ENCODE assay signal across 8 mouse cellular contexts in the genomic region with DNA sequence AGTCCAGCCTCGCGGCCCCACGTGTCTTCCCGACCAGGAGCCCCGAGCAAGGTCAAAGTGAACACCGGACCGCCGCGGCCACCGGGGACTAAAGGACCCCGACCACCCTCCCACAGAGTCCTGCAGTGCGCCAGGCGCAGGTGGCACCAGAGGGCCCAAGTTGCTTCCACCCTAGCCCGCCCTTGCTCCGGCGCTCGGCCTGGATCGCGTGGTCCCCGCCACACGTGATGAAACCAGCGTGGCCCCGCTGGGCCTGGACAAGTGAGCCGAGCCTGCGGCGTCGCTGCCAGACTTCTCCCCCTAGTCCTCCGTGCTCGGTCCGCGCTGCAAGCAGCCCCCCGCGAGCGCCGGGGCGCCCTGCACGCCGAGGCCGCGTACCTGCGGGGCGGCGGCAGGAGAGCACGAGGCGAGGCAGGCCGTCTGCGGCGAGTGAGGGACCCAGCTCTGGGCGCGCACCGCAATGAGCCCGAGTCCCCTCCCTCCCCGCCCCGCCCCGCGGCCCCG. TPM values are rescaled to one million over a fixed set of nuclear protein-coding genes. Genes with fewer than 3 reads are reported as not detected.
DNase-seq lines count a peak whose midpoint lies in the region; ATAC-seq and TF ChIP-seq lines count a peak whose summit lies in the region.

No protein-coding gene starts in this region.

- peak overlapping the region; percentile 94 for H3K9ac ChIP-seq in embryonic facial prominence, embryonic 14.5 days (ENCODE audit: low read depth, low read length)
- peak overlapping the region; percentile 93 for H3K9ac ChIP-seq in heart, embryonic 14.5 days (ENCODE audit: low read length)
- H3K9ac ChIP-seq in limb, embryonic 11.5 days (ENCODE audit: low read length): peak overlapping the region; percentile 93

- peak overlapping the region; percentile 99 for H3K4me3 ChIP-seq in E14TG2a.4 (replicated peaks; ENCODE audit: low read length)
- H3K4me3 ChIP-seq in embryonic facial prominence, embryonic 14.5 days (ENCODE audit: low read depth, low read length): peak overlapping the region; percentile 98
- H3K4me3 ChIP-seq in heart, embryonic 14.5 days (ENCODE audit: control insufficient read depth in 1 of 2, insufficient read depth in 1 of 2, low read depth in 1 of 2, low read length in 2 of 2): peak overlapping the region; percentile 92 to 95
- peak overlapping the region; percentile 97 for H3K4me3 ChIP-seq in limb, embryonic 11.5 days (ENCODE audit: low read depth, low read length)

- ATAC-seq in embryonic facial prominence, embryonic 14.5 days (ENCODE audit: low read depth): peak; percentile 60
- peak; percentile 32 for ATAC-seq in heart, embryonic 14.5 days (ENCODE audit: insufficient number of reproducible peaks, insufficient read depth, low FRiP score, low read depth)
- peak; percentile 61 for ATAC-seq in limb, embryonic 11.5 days (ENCODE audit: insufficient number of reproducible peaks, low FRiP score, low TSS enrichment, low read depth)
- ATAC-seq in monocyte, adult 5-6 weeks (replicated peaks; ENCODE audit: insufficient number of reproducible peaks, low FRiP score, low TSS enrichment, poor library complexity, severe bottlenecking): 0 out of 2 replicates have a peak, but pooled peaks have one; percentile 10

- WGBS in embryonic facial prominence, embryonic 14.5 days: 1% methylated on average over 14 of the region's 57 CpGs
- under 1% methylated on average over 47 of the region's 57 CpGs for WGBS in heart, embryonic 14.5 days
- 0% methylated on average over 29 of the region's 57 CpGs for WGBS in limb, embryonic 11.5 days

- no peaks in the 10 kb centered on the region for H3K9me3 ChIP-seq in E14TG2a.4 (ENCODE audit: low read length)
- 0 out of 2 replicates have a peak, but pooled peaks cover 4% of the 10 kb centered on the region for H3K9me3 ChIP-seq in embryonic facial prominence, embryonic 14.5 days (ENCODE audit: control insufficient read depth, low read length)
- no peaks in the 10 kb centered on the region for H3K9me3 ChIP-seq in heart, embryonic 14.5 days (ENCODE audit: control insufficient read depth, low read length)
- no peaks in the 10 kb centered on the region; the same call in 1 of the 2 replicates for H3K9me3 ChIP-seq in limb, embryonic 11.5 days (ENCODE audit: control insufficient read depth, low read length)

- H3K36me3 ChIP-seq in E14TG2a.4 (ENCODE audit: insufficient read depth, low read length): peaks cover 81% of the 10 kb centered on the region
- H3K36me3 ChIP-seq in embryonic facial prominence, embryonic 14.5 days (ENCODE audit: control insufficient read depth, insufficient read depth, low read length): peaks cover 52% of the 10 kb centered on the region
- peaks cover 66% of the 10 kb centered on the region for H3K36me3 ChIP-seq in heart, embryonic 14.5 days (ENCODE audit: control insufficient read depth, insufficient read depth, low read length)
- H3K36me3 ChIP-seq in limb, embryonic 11.5 days (ENCODE audit: control insufficient read depth, insufficient read depth, low read length): peaks cover 18% of the 10 kb centered on the region

- no peak for TF ChIP-seq CTCF in E14TG2a.4 (conservative IDR thresholded peaks at IDR 0.05; ENCODE audit: low read length)

- H3K27me3 ChIP-seq in E14TG2a.4 (ENCODE audit: insufficient read depth, low read length): no peaks in the 10 kb centered on the region
- H3K27me3 ChIP-seq in embryonic facial prominence, embryonic 14.5 days (replicated peaks; ENCODE audit: control insufficient read depth, insufficient read depth, low read length): no peaks in the 10 kb centered on the region
- H3K27me3 ChIP-seq in heart, embryonic 14.5 days (ENCODE audit: control insufficient read depth, insufficient read depth, low read length): no peaks in the 10 kb centered on the region
- H3K27me3 ChIP-seq in limb, embryonic 11.5 days (ENCODE audit: control insufficient read depth, insufficient read depth, low read length): no peaks in the 10 kb centered on the region

- DNase-seq in kidney, adult 11 months: peak; percentile 65
- DNase-seq in kidney, postnatal 14 days: no peak
- DNase-seq in embryonic facial prominence, embryonic 14.5 days (ENCODE audit: low spot score): peak; percentile 34
- no peak for DNase-seq in limb, embryonic 11.5 days (ENCODE audit: low spot score)
- DNase-seq in urinary bladder, adult 2 months (ENCODE audit: low spot score): no peak

- H3K4me2 ChIP-seq in embryonic facial prominence, embryonic 14.5 days (ENCODE audit: low read depth, low read length): peak overlapping the region; percentile 92
- peak overlapping the region; percentile 87 for H3K4me2 ChIP-seq in heart, embryonic 14.5 days (ENCODE audit: low read length)
- H3K4me2 ChIP-seq in limb, embryonic 11.5 days (ENCODE audit: low read depth, severe bottlenecking): peak overlapping the region; percentile 79

- peaks cover 66% of the 10 kb centered on the region for H3K4me1 ChIP-seq in E14TG2a.4 (replicated peaks; ENCODE audit: low read depth, low read length)
- H3K4me1 ChIP-seq in embryonic facial prominence, embryonic 14.5 days (ENCODE audit: control insufficient read depth, insufficient read depth, low read length): peaks cover 18% of the 10 kb centered on the region
- H3K4me1 ChIP-seq in heart, embryonic 14.5 days (ENCODE audit: control insufficient read depth in 2 of 2, insufficient read depth in 2 of 2, low read length in 2 of 2): peaks cover 4 to 30% of the 10 kb centered on the region in 2 experiments
- H3K4me1 ChIP-seq in limb, embryonic 11.5 days (ENCODE audit: control insufficient read depth, insufficient read depth, low read length): peaks cover 11% of the 10 kb centered on the region

- H3K27ac ChIP-seq in embryonic facial prominence, embryonic 14.5 days (replicated peaks; ENCODE audit: low read depth, low read length): peak overlapping the region; percentile 95
- peak overlapping the region; percentile 97 to 98 for H3K27ac ChIP-seq in heart, embryonic 14.5 days (replicated peaks in 1 of 2; ENCODE audit: control insufficient read depth in 1 of 2, insufficient read depth in 1 of 2, low read depth in 2 of 2, low read length in 2 of 2)
- H3K27ac ChIP-seq in limb, embryonic 11.5 days (replicated peaks; ENCODE audit: low read depth, low read length): peak overlapping the region; percentile 92

RNA-seq across cellular contexts. Expression of a gene that starts 0.5 kb away (rescaled TPM):
- 387 and 459 TPM in 2 replicates for polyA plus RNA-seq in embryonic facial prominence, embryonic 14.5 days (2014; fragmentation: Nextera tagmentation; extraction: Ambion mirVana)
- 334 and 337 TPM in 2 replicates for polyA plus RNA-seq in heart, embryonic 14.5 days (2014; fragmentation: Nextera tagmentation; extraction: Ambion mirVana)
- 605 and 608 TPM in 2 replicates for polyA plus RNA-seq in limb, embryonic 11.5 days (2014; fragmentation: Nextera tagmentation; extraction: Ambion mirVana)
- total RNA-seq in monocyte, adult 5-6 weeks (2017): 100 to 218 TPM (median 129 TPM) in 3 replicates
- polyA plus RNA-seq in urinary bladder, adult 2 months (2012; rRNA removed): 149 and 170 TPM in 2 replicates

RNA-seq across cellular contexts. Expression of a gene that starts 0.6 kb away (rescaled TPM):
- 298 and 311 TPM in 2 replicates for polyA plus RNA-seq in embryonic facial prominence, embryonic 14.5 days (2014; fragmentation: Nextera tagmentation; extraction: Ambion mirVana)
- 380 and 382 TPM in 2 replicates for polyA plus RNA-seq in heart, embryonic 14.5 days (2014; fragmentation: Nextera tagmentation; extraction: Ambion mirVana)
- 431 and 461 TPM in 2 replicates for polyA plus RNA-seq in limb, embryonic 11.5 days (2014; fragmentation: Nextera tagmentation; extraction: Ambion mirVana)
- 128 to 155 TPM (median 141 TPM) in 3 replicates for total RNA-seq in monocyte, adult 5-6 weeks (2017)
- polyA plus RNA-seq in urinary bladder, adult 2 months (2012; rRNA removed): 81.3 and 84.3 TPM in 2 replicates

RNA-seq across cellular contexts. Expression of a gene that starts 34.9 kb away (rescaled TPM):
- polyA plus RNA-seq in embryonic facial prominence, embryonic 14.5 days (2014; fragmentation: Nextera tagmentation; extraction: Ambion mirVana): 20.1 and 22.7 TPM in 2 replicates
- 18.8 and 21.4 TPM in 2 replicates for polyA plus RNA-seq in heart, embryonic 14.5 days (2014; fragmentation: Nextera tagmentation; extraction: Ambion mirVana)
- 21.2 and 23.7 TPM in 2 replicates for polyA plus RNA-seq in limb, embryonic 11.5 days (2014; fragmentation: Nextera tagmentation; extraction: Ambion mirVana)
- 71.7 to 116 TPM (median 73.4 TPM) in 3 replicates for total RNA-seq in monocyte, adult 5-6 weeks (2017)
- 63.1 and 78.4 TPM in 2 replicates for polyA plus RNA-seq in urinary bladder, adult 2 months (2012; rRNA removed)

RNA-seq across cellular contexts. Expression of a gene that starts 43.6 kb away (rescaled TPM):
- polyA plus RNA-seq in embryonic facial prominence, embryonic 14.5 days (2014; fragmentation: Nextera tagmentation; extraction: Ambion mirVana): 117 and 122 TPM in 2 replicates
- 121 and 122 TPM in 2 replicates for polyA plus RNA-seq in heart, embryonic 14.5 days (2014; fragmentation: Nextera tagmentation; extraction: Ambion mirVana)
- 149 and 155 TPM in 2 replicates for polyA plus RNA-seq in limb, embryonic 11.5 days (2014; fragmentation: Nextera tagmentation; extraction: Ambion mirVana)
- 68.1 to 119 TPM (median 87.3 TPM) in 3 replicates for total RNA-seq in monocyte, adult 5-6 weeks (2017)
- polyA plus RNA-seq in urinary bladder, adult 2 months (2012; rRNA removed): 47.7 and 50.7 TPM in 2 replicates

Comparison
In these comparisons a context has a peak if more than half of its experiments do, and no peak if none do; other contexts are left out.
1. DNase-seq: peak in kidney, adult 11 months (single experiment) and embryonic facial prominence, embryonic 14.5 days (single experiment); none in kidney, postnatal 14 days (single experiment), limb, embryonic 11.5 days (single experiment) and urinary bladder, adult 2 months (single experiment).
2. ATAC-seq: peak in every context shown above with its lines; median percentile 61 in limb, embryonic 11.5 days; 60 in embryonic facial prominence, embryonic 14.5 days; 32 in heart, embryonic 14.5 days; 10 in monocyte, adult 5-6 weeks.
3. Peak in every context shown above with its lines, with median percentiles within 50 percentile points of each other: H3K4me3 ChIP-seq, H3K27ac ChIP-seq, H3K4me2 ChIP-seq and H3K9ac ChIP-seq.